Mouse (Mus musculus) heart, embryonic 10.5 days (tissue): ENCODE data around the gene Sap18. TPM values are rescaled to one million over a fixed set of nuclear protein-coding genes. Genes with fewer than 3 reads are reported as not detected.

ENCODE experiments used
- DNase-seq: peaks from one replicate; pipeline ENCODE4 v3.0.0-alpha.2; 2017; ENCODE audit warnings: low spot score
- H3K27ac ChIP-seq: fragments of 300-500 bp; sonication (generic); 2 replicates; pipeline ENCODE4 v1.5.1; 2016; ENCODE audit warnings: mild to moderate bottlenecking
- H3K27me3 ChIP-seq: fragments of 300-500 bp; sonication (generic); 2 replicates; pipeline ENCODE4 v1.6.1; 2016; ENCODE audit warnings: mild to moderate bottlenecking; ENCODE audit not compliant: poor library complexity, insufficient read depth, severe bottlenecking
- H3K36me3 ChIP-seq: fragments of 300-500 bp; sonication (generic); 2 replicates; pipeline ENCODE4 v1.6.1; 2016; ENCODE audit warnings: mild to moderate bottlenecking, moderate library complexity
- H3K4me1 ChIP-seq: fragments of 300-500 bp; sonication (generic); 2 replicates; pipeline ENCODE4 v1.6.1; 2016; ENCODE audit warnings: mild to moderate bottlenecking
- H3K4me3 ChIP-seq: fragments of 300-500 bp; sonication (generic); 2 replicates; pipeline ENCODE4 v1.5.1; 2016; ENCODE audit warnings: mild to moderate bottlenecking, moderate library complexity
- H3K9me3 ChIP-seq: fragments of 300-500 bp; sonication (generic); 2 replicates; pipeline ENCODE4 v1.6.1; 2016; ENCODE audit warnings: mild to moderate bottlenecking, moderate library complexity
- WGBS: fragments of 180-500 bp; shearing (Covaris S2); methylation state at CpG from one replicate; pipeline ENCODE4 v1.1.7; 2016; 5-methylcytosine and 5-hydroxymethylcytosine counted together
- polyA plus RNA-seq: library from polyadenylated mRNA; unstranded; fragments of >200 nt; fragmentation: Nextera tagmentation; extraction: Ambion mirVana; gene quantifications from 2 replicates; pipeline ENCODE4 v1.2.1, GENCODE M21; 2016

Sap18 gene
- polyA plus RNA-seq, 1 experiment from 2014 or later: 19.8 TPM

- no peaks in the 10 kb centered on the region for H3K9me3 ChIP-seq
- H3K4me3 ChIP-seq: no peak overlapping the region
- 81% methylated on average over 9 of the region's 9 CpGs for WGBS
- no peaks in the 10 kb centered on the region for H3K4me1 ChIP-seq
- H3K27me3 ChIP-seq: no peaks in the 10 kb centered on the region
- no peaks in the 10 kb centered on the region for H3K36me3 ChIP-seq
- no peak overlapping the region for H3K27ac ChIP-seq
- no peak for DNase-seq
Observed at GRCm38 (mm10) chr14:57789759-57790158, 8.2 kb upstream of the Sap18 start.

DNA sequence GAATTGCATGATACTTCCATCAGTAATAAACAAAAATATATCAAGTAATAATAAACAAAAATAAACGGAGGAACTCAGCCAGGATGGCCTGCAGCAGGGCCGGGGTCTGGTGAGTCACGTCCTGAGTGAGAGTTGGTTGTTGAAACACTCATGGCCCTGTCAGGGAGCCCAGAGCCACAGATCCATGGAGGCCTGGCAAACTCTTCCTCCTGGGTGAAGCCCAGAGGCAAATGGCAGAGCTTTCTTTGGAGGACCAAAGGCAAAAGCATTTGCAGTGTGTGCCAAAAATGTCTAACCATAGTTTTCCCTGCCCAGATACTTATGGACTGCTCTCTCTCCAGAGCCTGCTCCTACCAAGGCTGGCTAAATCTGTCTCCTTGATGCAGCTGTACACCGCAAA is 6.8 kb upstream of the Sap18 start:
- no peak for DNase-seq
- 79% methylated on average over 4 of the region's 4 CpGs for WGBS
- no peak overlapping the region for H3K27ac ChIP-seq
- H3K4me3 ChIP-seq: no peak overlapping the region
- H3K4me1 ChIP-seq: no peaks in the 10 kb centered on the region
- H3K27me3 ChIP-seq: no peaks in the 10 kb centered on the region
- no peaks in the 10 kb centered on the region for H3K36me3 ChIP-seq
- no peaks in the 10 kb centered on the region for H3K9me3 ChIP-seq

DNA sequence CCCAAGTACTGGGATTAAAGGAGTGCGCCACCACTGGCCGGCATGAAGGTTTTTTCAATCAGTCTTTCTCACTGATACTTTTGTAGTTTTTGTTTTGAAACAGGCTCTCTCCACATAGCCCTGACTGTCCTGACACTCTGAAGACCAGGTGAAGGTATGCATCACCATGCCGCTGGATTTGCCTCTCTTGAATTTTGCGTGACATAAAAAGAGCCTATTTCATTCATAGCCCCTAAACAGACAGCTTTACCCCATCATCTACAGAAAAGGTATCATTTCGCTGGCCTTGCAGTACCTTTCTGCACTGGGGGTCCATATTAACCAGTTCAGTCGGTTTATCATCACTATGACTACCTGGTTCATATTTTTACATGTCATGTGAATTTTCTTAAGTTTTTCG is 429 bp upstream of the Sap18 start:
- Histone ChIP-seq H3K4me3 (peak overlapping the region; percentile 91), H3K4me1 (peaks cover 9% of the 10 kb centered on the region; the same call in 1 of the 2 replicates), H3K9me3 (no peaks in the 10 kb centered on the region), H3K36me3 (peaks cover 16% of the 10 kb centered on the region), H3K27ac (peak overlapping the region; percentile 95), H3K27me3 (no peaks in the 10 kb centered on the region)
- WGBS: 9% methylated on average over 7 of the region's 7 CpGs
- DNase-seq: no peak

DNA sequence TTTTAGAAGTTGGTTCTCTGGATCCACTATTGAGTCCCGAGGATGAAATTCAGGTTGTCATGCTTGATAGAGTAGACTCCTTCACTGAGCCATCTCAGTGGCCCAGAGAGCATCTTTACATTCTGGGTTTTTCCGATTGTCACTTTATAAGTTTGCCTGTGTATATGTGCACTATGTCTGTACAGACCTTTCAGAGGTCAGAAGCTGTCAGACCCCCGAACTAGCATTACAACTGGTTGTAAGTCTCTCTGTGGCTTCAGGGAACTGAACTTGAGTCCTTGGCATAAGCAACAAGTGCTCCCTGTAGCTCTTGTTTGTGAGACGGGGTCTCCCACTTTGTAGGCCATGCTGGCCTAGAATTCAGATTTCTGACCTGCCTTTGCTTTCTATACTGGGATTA is 5.8 kb downstream of the Sap18 start:
- Histone ChIP-seq H3K36me3 (peaks cover 75% of the 10 kb centered on the region), H3K4me1 (peaks cover 9% of the 10 kb centered on the region; the same call in 1 of the 2 replicates), H3K9me3 (no peaks in the 10 kb centered on the region), H3K4me3 (no peak overlapping the region), H3K27me3 (no peaks in the 10 kb centered on the region), H3K27ac (no peak overlapping the region)
- DNase-seq: no peak
- 84% methylated on average over 4 of the region's 4 CpGs for WGBS

GRCm38 (mm10) chr14:57808558-57808957 is 10.6 kb downstream of the Sap18 start:
- no peaks in the 10 kb centered on the region for H3K9me3 ChIP-seq
- no peak for DNase-seq
- H3K36me3 ChIP-seq: peaks cover 95% of the 10 kb centered on the region
- H3K4me3 ChIP-seq: no peak overlapping the region
- no peak overlapping the region for H3K27ac ChIP-seq
- H3K4me1 ChIP-seq: no peaks in the 10 kb centered on the region
- 86% methylated on average over 5 of the region's 5 CpGs for WGBS
- no peaks in the 10 kb centered on the region for H3K27me3 ChIP-seq

GRCm38 (mm10) chr14:57810886-57811285 is 12.9 kb downstream of the Sap18 start:
- Histone ChIP-seq H3K36me3 (peaks cover 89% of the 10 kb centered on the region), H3K27ac (no peak overlapping the region), H3K4me3 (no peak overlapping the region), H3K9me3 (no peaks in the 10 kb centered on the region), H3K4me1 (no peaks in the 10 kb centered on the region), H3K27me3 (no peaks in the 10 kb centered on the region)
- no peak for DNase-seq
- 85% methylated on average over 2 of the region's 2 CpGs for WGBS

- H3K36me3 ChIP-seq: peaks cover 87% of the 10 kb centered on the region
- no peaks in the 10 kb centered on the region for H3K27me3 ChIP-seq
- H3K4me3 ChIP-seq: no peak overlapping the region
- 94% methylated on average over 5 of the region's 5 CpGs for WGBS
- H3K4me1 ChIP-seq: no peaks in the 10 kb centered on the region
- H3K9me3 ChIP-seq: no peaks in the 10 kb centered on the region
- no peak for DNase-seq
- H3K27ac ChIP-seq: no peak overlapping the region
Observed at GRCm38 (mm10) chr14:57811844-57812243, 13.9 kb downstream of the Sap18 start.

GRCm38 (mm10) chr14:57820839-57821238 is 22.9 kb downstream of the Sap18 start:
- H3K27ac ChIP-seq: no peak overlapping the region
- H3K36me3 ChIP-seq: peaks cover 70% of the 10 kb centered on the region
- no peaks in the 10 kb centered on the region for H3K27me3 ChIP-seq
- 65% methylated on average over 4 of the region's 4 CpGs for WGBS
- DNase-seq: no peak
- peaks cover under 1% of the 10 kb centered on the region; the same call in 1 of the 2 replicates for H3K4me1 ChIP-seq
- H3K4me3 ChIP-seq: no peak overlapping the region
- H3K9me3 ChIP-seq: no peaks in the 10 kb centered on the region

- Histone ChIP-seq H3K36me3 (peaks cover 23% of the 10 kb centered on the region), H3K4me3 (peak within 1 kb of the TSS; percentile 88), H3K4me1 (peaks cover 16% of the 10 kb centered on the region), H3K27ac (peak within 1 kb of the TSS; percentile 95), H3K27me3 (no peaks in the 10 kb centered on the region), H3K9me3 (no peaks in the 10 kb centered on the region)
- DNase-seq: peak; percentile 95
- under 1% methylated on average over 93 of the region's 96 CpGs for WGBS
Observed at GRCm38 (mm10) chr14:57825788-57826751, 28.1 kb downstream of the Sap18 start, which contains the start of the genes Ska3 and Mrpl57. Gene Ska3 (minus strand): TSS chr14:57826185. Gene Mrpl57 (plus strand): TSS chr14:57826234.

GRCm38 (mm10) chr14:57827284-57827683 is 29.3 kb downstream of the Sap18 start:
- H3K4me3 ChIP-seq: peak overlapping the region; percentile 88
- H3K9me3 ChIP-seq: no peaks in the 10 kb centered on the region
- H3K27me3 ChIP-seq: no peaks in the 10 kb centered on the region
- H3K27ac ChIP-seq: peak overlapping the region; percentile 95; the same call in 1 of the 2 replicates
- H3K36me3 ChIP-seq: peaks cover 11% of the 10 kb centered on the region
- DNase-seq: no peak
- peaks cover 16% of the 10 kb centered on the region for H3K4me1 ChIP-seq
- WGBS: 79% methylated on average over 1 of the region's 1 CpGs

DNA sequence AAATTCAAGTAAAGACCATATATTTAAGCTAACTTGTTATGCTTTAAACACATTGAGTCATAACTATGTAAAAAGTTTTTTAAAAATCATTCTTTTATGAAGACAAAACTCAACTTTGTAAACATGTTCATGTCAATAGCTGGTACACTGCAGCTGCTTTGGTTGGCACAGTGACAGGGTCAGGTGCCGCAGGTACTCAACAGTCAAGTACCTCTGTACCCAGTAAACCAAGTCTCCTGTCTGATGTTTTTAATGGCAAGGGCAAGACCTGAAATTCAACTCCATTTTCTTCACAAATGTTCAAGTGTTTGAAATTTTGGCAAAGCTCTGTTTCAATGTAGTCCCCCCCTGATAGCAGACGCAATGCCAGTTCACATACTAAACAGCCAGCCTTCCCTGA is 35.5 kb downstream of the Sap18 start:
- H3K4me1 ChIP-seq: no peaks in the 10 kb centered on the region
- H3K27me3 ChIP-seq: no peaks in the 10 kb centered on the region
- H3K36me3 ChIP-seq: peaks cover 40% of the 10 kb centered on the region
- H3K27ac ChIP-seq: no peak overlapping the region
- DNase-seq: no peak
- WGBS: 96% methylated on average over 2 of the region's 2 CpGs
- H3K4me3 ChIP-seq: no peak overlapping the region
- no peaks in the 10 kb centered on the region for H3K9me3 ChIP-seq

- Histone ChIP-seq H3K9me3 (no peaks in the 10 kb centered on the region), H3K4me3 (no peak overlapping the region), H3K4me1 (no peaks in the 10 kb centered on the region), H3K27ac (no peak overlapping the region), H3K27me3 (no peaks in the 10 kb centered on the region), H3K36me3 (peaks cover 54% of the 10 kb centered on the region)
- 80% methylated on average over 10 of the region's 10 CpGs for WGBS
- DNase-seq: no peak
Observed at GRCm38 (mm10) chr14:57835157-57835556, 37.2 kb downstream of the Sap18 start.

DNA sequence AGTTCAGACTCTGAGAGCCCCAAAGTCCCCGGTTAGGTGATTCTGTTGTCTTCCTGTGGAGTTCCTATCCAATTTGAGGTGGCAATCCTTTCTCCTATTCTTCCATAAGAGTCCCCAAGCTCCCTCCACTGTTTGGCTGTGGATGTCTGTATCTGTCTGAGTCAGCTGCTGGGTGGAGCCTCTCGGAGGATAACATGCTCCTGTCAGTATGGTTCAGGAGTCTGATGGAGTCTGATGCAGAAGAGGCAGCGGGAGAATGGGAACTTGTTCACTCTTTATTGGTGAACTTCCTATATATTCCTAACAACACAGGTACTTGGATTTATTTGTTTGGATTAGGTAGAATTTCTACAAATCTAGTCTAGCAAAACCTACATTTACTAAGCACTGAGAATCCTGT is 46.6 kb downstream of the Sap18 start:
- Histone ChIP-seq H3K4me1 (no peaks in the 10 kb centered on the region), H3K4me3 (no peak overlapping the region), H3K9me3 (no peaks in the 10 kb centered on the region), H3K27ac (no peak overlapping the region), H3K27me3 (no peaks in the 10 kb centered on the region), H3K36me3 (peaks cover 59% of the 10 kb centered on the region)
- WGBS: 78% methylated on average over 3 of the region's 3 CpGs
- no peak for DNase-seq
